Mouse (Mus musculus) kidney, adult 9 months (tissue): ENCODE measurements at regions not wholly inside any gene's neighbourhood (a gene's known extent, or its start where the extent isn't known, plus 50 kb on each side); places are given as distances from the start of the nearest gene placed in this dataset.
A peak's percentile ranks its signal among the peaks of the same experiment; 100 is the strongest.
"Not testable (repeated sequence)": the region's sequence is repeated elsewhere in the genome, so short reads cannot be mapped to it uniquely, and the experiment has no call there.

Experiments used
- DNase-seq: peaks from one replicate; pipeline ENCODE4 v3.0.0; 2022

GRCm38 (mm10) chr6:31011407-31012020 is 52.6 kb upstream of the Klf14 start:
- DNase-seq: peak; percentile 69

- no peak for DNase-seq
Observed at GRCm38 (mm10) chr6:31016566-31016965, 57.7 kb upstream of the Klf14 start.

GRCm38 (mm10) chr6:31021776-31022175 is 62.9 kb upstream of the Klf14 start:
- no peak for DNase-seq

GRCm38 (mm10) chr6:31029777-31030176 is 70.9 kb upstream of the Klf14 start:
- DNase-seq: no peak

- no peak for DNase-seq
Observed at GRCm38 (mm10) chr6:31031022-31031421, 72.1 kb upstream of the Klf14 start.

GRCm38 (mm10) chr6:31032147-31032546 is 73.3 kb upstream of the Klf14 start:
- DNase-seq: no peak

GRCm38 (mm10) chr6:31032980-31033608 is 74.2 kb upstream of the Klf14 start:
- DNase-seq: peak; percentile 42

- no peak for DNase-seq
Observed at GRCm38 (mm10) chr6:31034796-31035195, 75.9 kb upstream of the Klf14 start.

- DNase-seq: no peak
Observed at GRCm38 (mm10) chr6:31037801-31038395, 79.0 kb upstream of the Klf14 start.

GRCm38 (mm10) chr6:31038445-31038844 is 79.6 kb upstream of the Klf14 start:
- not testable (repeated sequence) for DNase-seq

GRCm38 (mm10) chr6:31039485-31039884 is 80.6 kb upstream of the Klf14 start:
- no peak for DNase-seq

GRCm38 (mm10) chr6:31040783-31041182 is 81.9 kb upstream of the Klf14 start:
- DNase-seq: no peak

- no peak for DNase-seq
Observed at GRCm38 (mm10) chr6:31043368-31043767, 84.5 kb upstream of the Klf14 start.

- DNase-seq: no peak
Observed at GRCm38 (mm10) chr6:31043919-31044318, 85.0 kb upstream of the Klf14 start.

- no peak for DNase-seq
Observed at GRCm38 (mm10) chr6:31046197-31046596, 87.3 kb upstream of the Klf14 start.

- no peak for DNase-seq
Observed at GRCm38 (mm10) chr6:31048920-31049576, 90.2 kb upstream of the Klf14 start.

GRCm38 (mm10) chr6:31050831-31051230 is 92.0 kb upstream of the Klf14 start:
- no peak for DNase-seq

- DNase-seq: no peak
Observed at GRCm38 (mm10) chr6:31051771-31052170, 92.9 kb upstream of the Klf14 start.

GRCm38 (mm10) chr6:31053003-31053402 is 94.1 kb upstream of the Klf14 start:
- DNase-seq: no peak

- no peak for DNase-seq
Observed at GRCm38 (mm10) chr6:31056786-31057566, 98.1 kb upstream of the Klf14 start.

- DNase-seq: no peak
Observed at GRCm38 (mm10) chr6:31058299-31058698, 99.4 kb upstream of the Klf14 start.

- no peak for DNase-seq
Observed at GRCm38 (mm10) chr6:31058961-31059360, 100.1 kb upstream of the Klf14 start.

- no peak for DNase-seq
Observed at GRCm38 (mm10) chr6:31061813-31062212, 102.9 kb upstream of the Klf14 start.
